Mouse (Mus musculus): ENCODE data around the gene Actn1.

DNA sequence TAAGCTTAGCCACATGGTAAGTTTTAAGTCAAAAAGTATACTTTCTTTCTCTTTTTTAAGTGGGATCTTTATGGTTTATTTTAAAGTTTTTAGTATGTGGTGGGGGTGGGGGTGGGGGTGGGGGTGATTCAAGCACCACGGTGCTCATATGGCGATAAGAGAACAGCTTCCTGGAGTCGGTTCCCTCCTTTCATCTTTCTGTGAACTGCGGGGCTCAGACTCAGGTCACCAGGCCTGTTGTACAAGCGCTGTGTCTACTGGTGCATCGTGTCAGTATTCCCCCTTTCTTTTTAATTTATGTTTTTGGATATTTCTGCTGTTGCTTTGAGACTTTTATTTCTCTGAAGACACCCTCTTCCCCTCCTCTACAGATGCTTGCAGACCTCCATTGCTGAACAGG is 38.5 kb upstream of the Actn1 start:
- TF ChIP-seq GATA1 (IDR thresholded peaks at IDR 0.05; ENCODE audit: borderline replicate concordance, low read length) (no peak), FLI1 (IDR thresholded peaks at IDR 0.05; ENCODE audit: low read length) (no peak)
